Mouse (Mus musculus) midbrain, embryonic 10.5 days (tissue): ENCODE results near the gene Syngr3. TPM values are rescaled to one million over a fixed set of nuclear protein-coding genes. Genes with fewer than 3 reads are reported as not detected.
"Not testable (repeated sequence)": the region's sequence is repeated elsewhere in the genome, so short reads cannot be mapped to it uniquely, and the experiment has no call there.

Source experiments
- DNase-seq: peaks from one replicate; pipeline ENCODE4 v3.0.0-alpha.2; 2017; ENCODE audit warnings: low spot score
- H3K27ac ChIP-seq: fragments of 300-500 bp; sonication (generic); replicated peaks from 2 replicates; pipeline ENCODE4 v1.5.1; 2016; ENCODE audit warnings: mild to moderate bottlenecking
- H3K27me3 ChIP-seq: fragments of 300-500 bp; sonication (generic); 2 replicates; pipeline ENCODE4 v1.6.1; 2016; ENCODE audit warnings: low read depth, mild to moderate bottlenecking; ENCODE audit not compliant: poor library complexity, severe bottlenecking
- H3K36me3 ChIP-seq: fragments of 300-500 bp; sonication (generic); 2 replicates; pipeline ENCODE4 v1.6.1; 2016; ENCODE audit warnings: mild to moderate bottlenecking, moderate library complexity
- H3K4me1 ChIP-seq: fragments of 300-500 bp; sonication (generic); 2 replicates; pipeline ENCODE4 v1.6.1; 2016
- H3K4me3 ChIP-seq: fragments of 300-500 bp; sonication (generic); 2 replicates; pipeline ENCODE4 v1.5.1; 2016; ENCODE audit warnings: mild to moderate bottlenecking, moderate library complexity
- H3K9me3 ChIP-seq: fragments of 300-500 bp; sonication (generic); replicated peaks from 2 replicates; pipeline ENCODE4 v1.6.1; 2016; ENCODE audit warnings: mild to moderate bottlenecking
- WGBS: fragments of 180-500 bp; shearing (Covaris S2); methylation state at CpG from one replicate; pipeline ENCODE4 v1.1.7; 2016; 5-methylcytosine and 5-hydroxymethylcytosine counted together
- polyA plus RNA-seq: library from polyadenylated mRNA; unstranded; fragments of >200 nt; fragmentation: Nextera tagmentation; extraction: Ambion mirVana; gene quantifications from 2 replicates; pipeline ENCODE4 v1.2.1, GENCODE M21; 2016

Gene Syngr3
- polyA plus RNA-seq, 1 experiment from 2014 or later, result 10.3 TPM

GRCm38 (mm10) chr17:24667416-24667815 is 22.3 kb downstream of the Syngr3 start:
- Histone ChIP-seq H3K36me3 (no peaks in the 10 kb centered on the region), H3K9me3 (no peaks in the 10 kb centered on the region), H3K4me1 (peaks cover 34% of the 10 kb centered on the region), H3K4me3 (no peak overlapping the region), H3K27ac (no peak overlapping the region), H3K27me3 (no peaks in the 10 kb centered on the region)
- no peak for DNase-seq
- WGBS, result 33% methylated on average over 6 of the region's 6 CpGs

DNA sequence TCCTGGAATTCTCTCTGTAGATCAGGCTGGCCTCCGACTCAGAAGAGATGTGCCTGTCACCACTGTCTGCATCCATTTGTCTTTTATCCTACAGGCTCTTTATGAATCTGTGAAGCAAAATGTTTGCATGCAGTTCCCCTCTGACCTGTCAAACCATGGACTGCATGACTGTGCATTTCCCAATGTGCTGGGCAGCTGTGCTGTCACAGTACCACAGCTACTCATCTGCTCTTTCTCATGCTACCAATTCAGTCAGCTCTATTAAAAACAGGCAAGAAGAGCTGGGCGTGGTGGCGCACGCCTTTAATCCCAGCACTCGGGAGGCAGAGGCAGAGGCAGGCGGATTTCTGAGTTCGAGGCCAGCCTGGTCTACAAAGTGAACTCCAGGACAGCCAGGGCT is 22.7 kb downstream of the Syngr3 start:
- 77% methylated on average over 7 of the region's 7 CpGs for WGBS
- not testable (repeated sequence) for DNase-seq, H3K36me3 ChIP-seq

GRCm38 (mm10) chr17:24658017-24658758 is 31.6 kb downstream of the Syngr3 start, which contains the start of gene Npw:
TSS of gene Npw (minus strand) at chr17:24658457.
- peak within 1 kb of the TSS; percentile 10; the same call in 1 of the 2 replicates for H3K27ac ChIP-seq
- H3K36me3 ChIP-seq, result no peaks in the 10 kb centered on the region
- peak within 1 kb of the TSS; percentile 58 for H3K4me3 ChIP-seq
- peaks cover 70% of the 10 kb centered on the region for H3K27me3 ChIP-seq
- H3K4me1 ChIP-seq, result peaks cover 22% of the 10 kb centered on the region
- peak; percentile 33 for DNase-seq
- H3K9me3 ChIP-seq, result no peaks in the 10 kb centered on the region
- WGBS, result 2% methylated on average over 47 of the region's 47 CpGs

More for the DNA sequence above, 22.7 kb downstream of the Syngr3 start:
- not testable (repeated sequence) for H3K27ac ChIP-seq, H3K9me3 ChIP-seq, H3K4me3 ChIP-seq, H3K27me3 ChIP-seq
- H3K4me1 ChIP-seq, result peaks cover 30% of the 10 kb centered on the region

DNA sequence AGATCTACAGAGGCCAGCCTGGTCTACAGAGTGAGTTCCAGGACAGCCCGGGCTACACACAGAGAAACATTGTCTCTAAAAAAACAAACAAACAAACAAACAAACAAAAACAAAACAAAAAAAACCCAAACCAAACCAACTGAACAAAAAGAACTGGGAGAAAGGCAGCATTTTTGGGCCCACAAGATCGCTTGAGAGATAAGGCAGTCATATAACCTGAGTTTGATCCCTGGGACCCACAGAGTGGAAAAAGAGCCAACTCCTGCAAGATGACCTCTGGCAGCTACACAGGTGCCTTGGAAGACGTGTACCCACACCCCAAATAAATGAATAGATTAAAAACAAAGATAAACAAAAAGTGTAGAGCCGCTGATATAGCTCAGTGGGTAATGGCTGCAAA is 34.8 kb downstream of the Syngr3 start:
- Histone ChIP-seq H3K9me3 (no peaks in the 10 kb centered on the region), H3K27me3 (peaks cover 88% of the 10 kb centered on the region), H3K4me3 (no peak overlapping the region), H3K27ac (no peak overlapping the region), H3K36me3 (no peaks in the 10 kb centered on the region), H3K4me1 (peaks cover 28% of the 10 kb centered on the region)
- WGBS, result 79% methylated on average over 4 of the region's 4 CpGs
- DNase-seq, result no peak

- Histone ChIP-seq H3K9me3 (no peaks in the 10 kb centered on the region), H3K36me3 (no peaks in the 10 kb centered on the region), H3K27ac (0 out of 2 replicates have a peak overlapping the region, but pooled peaks have one; percentile 28), H3K4me1 (peaks cover 36% of the 10 kb centered on the region), H3K4me3 (peak overlapping the region; percentile 42), H3K27me3 (peaks cover 88% of the 10 kb centered on the region)
- peak; percentile 88 for DNase-seq
- WGBS, result 6% methylated on average over 19 of the region's 19 CpGs
These were observed 35.6 kb downstream of the Syngr3 start for GRCm38 (mm10) chr17:24653967-24654710.

- Histone ChIP-seq H3K36me3 (no peaks in the 10 kb centered on the region), H3K27ac (no peak overlapping the region), H3K27me3 (peaks cover 83% of the 10 kb centered on the region), H3K4me3 (no peak overlapping the region), H3K4me1 (peaks cover 22% of the 10 kb centered on the region), H3K9me3 (no peaks in the 10 kb centered on the region)
- DNase-seq, result no peak
- WGBS, result 80% methylated on average over 3 of the region's 3 CpGs
These were observed 37.9 kb downstream of the Syngr3 start for GRCm38 (mm10) chr17:24651835-24652234.

DNA sequence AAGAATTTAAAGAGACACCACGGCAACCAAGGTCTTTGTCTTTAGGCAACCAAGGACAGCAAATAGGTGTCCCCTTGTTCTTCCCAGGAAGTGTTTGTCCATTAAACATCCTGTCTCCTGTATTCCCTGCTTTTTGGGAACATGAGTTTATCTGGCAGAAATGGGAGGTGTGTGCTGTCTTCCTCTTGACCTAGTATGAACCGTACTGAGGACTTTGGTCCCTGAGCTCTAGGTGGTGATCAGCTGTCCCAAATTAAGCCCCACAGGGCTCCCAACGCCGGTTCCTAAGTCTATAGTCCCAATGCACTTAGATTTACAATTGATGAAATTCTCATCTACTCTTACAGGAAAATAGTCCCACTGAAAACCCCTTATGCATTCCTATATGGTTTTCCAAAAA is 39.0 kb downstream of the Syngr3 start:
- Histone ChIP-seq H3K4me1 (peaks cover 22% of the 10 kb centered on the region), H3K27me3 (peaks cover 72% of the 10 kb centered on the region), H3K4me3 (peak overlapping the region; percentile 77; the same call in 1 of the 2 replicates)

DNA sequence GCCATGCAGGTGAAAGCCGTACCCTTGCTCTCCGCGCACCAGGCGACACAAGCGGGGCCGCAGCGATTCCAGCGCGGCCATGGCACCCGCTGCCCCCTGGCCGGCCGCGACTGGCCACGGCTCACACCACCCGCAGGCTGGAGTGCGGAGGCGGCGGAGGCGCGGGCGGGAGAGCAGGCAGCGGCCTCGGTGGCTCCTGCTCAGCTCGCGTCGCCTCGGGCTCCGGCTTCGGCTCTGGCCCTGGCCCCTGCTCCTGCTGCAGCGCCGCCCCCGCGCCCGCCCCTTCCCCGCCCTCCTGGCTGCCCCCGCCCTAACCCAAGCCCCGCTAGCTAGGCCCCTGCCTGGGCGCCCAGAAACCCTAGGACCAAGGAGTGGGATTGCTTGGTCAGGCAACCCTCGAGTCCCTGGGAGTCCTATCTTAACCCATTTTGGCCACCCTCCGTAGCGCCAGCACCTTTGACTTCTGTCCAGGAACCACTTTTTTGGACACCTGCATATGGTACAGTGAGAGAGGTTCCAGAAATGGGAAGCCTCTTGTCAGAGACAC is 39.6 kb downstream of the Syngr3 start, which contains the start of gene Slc9a3r2:
Gene Slc9a3r2 (minus strand): TSS at position 258 of the 547 bp plus-strand sequence.
- peaks cover 66% of the 10 kb centered on the region for H3K27me3 ChIP-seq

More for the DNA sequence above, 39.0 kb downstream of the Syngr3 start:
- no peak for DNase-seq
- Histone ChIP-seq H3K27ac (no peak overlapping the region), H3K36me3 (no peaks in the 10 kb centered on the region), H3K9me3 (no peaks in the 10 kb centered on the region)
- 72% methylated on average over 4 of the region's 4 CpGs for WGBS

DNA sequence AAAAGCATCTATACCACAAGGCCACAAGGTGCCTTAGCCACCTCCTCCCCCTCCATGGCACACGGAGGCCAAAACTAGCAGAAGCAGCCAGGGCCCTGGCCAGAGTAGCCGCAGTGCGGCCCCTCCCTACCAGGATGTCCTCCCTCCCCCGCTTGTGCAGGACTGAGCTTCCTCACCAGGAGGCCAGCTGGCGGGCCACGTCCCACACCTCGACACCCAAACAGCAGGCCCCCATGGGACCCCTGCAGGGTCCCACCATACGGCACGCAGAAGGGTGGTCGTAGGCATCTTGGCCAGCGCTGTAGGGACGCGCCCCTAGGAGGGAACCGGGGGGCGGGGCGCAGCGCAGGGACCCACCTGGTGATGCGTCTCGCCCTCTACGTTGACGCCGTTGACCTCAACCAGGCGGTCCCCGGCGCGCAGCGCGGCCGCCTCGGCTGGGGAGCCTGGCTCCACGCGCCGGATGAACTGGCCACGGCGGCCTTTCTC is 40.1 kb downstream of the Syngr3 start:
- no peak for DNase-seq
- 1% methylated on average over 35 of the region's 35 CpGs for WGBS
- no peaks in the 10 kb centered on the region for H3K9me3 ChIP-seq
- peak overlapping the region; percentile 77 for H3K4me3 ChIP-seq
- H3K36me3 ChIP-seq, result no peaks in the 10 kb centered on the region
- peaks cover 61% of the 10 kb centered on the region for H3K27me3 ChIP-seq
- peak overlapping the region; percentile 82 for H3K27ac ChIP-seq
- peaks cover 29% of the 10 kb centered on the region for H3K4me1 ChIP-seq

More for the DNA sequence above, 39.6 kb downstream of the Syngr3 start, which contains the start of gene Slc9a3r2:
- H3K9me3 ChIP-seq, result no peaks in the 10 kb centered on the region
- no peaks in the 10 kb centered on the region for H3K36me3 ChIP-seq
- under 1% methylated on average over 34 of the region's 41 CpGs for WGBS
- DNase-seq, result peak; percentile 71
- H3K27ac ChIP-seq, result peak within 1 kb of the TSS; percentile 82
- H3K4me3 ChIP-seq, result peak within 1 kb of the TSS; percentile 77
- peaks cover 24% of the 10 kb centered on the region for H3K4me1 ChIP-seq

GRCm38 (mm10) chr17:24648731-24649377 is 40.9 kb downstream of the Syngr3 start:
- H3K9me3 ChIP-seq, result no peaks in the 10 kb centered on the region
- H3K27ac ChIP-seq, result no peak overlapping the region
- H3K4me3 ChIP-seq, result peak overlapping the region; percentile 77
- 72% methylated on average over 10 of the region's 10 CpGs for WGBS
- H3K36me3 ChIP-seq, result no peaks in the 10 kb centered on the region
- H3K4me1 ChIP-seq, result peaks cover 36% of the 10 kb centered on the region
- H3K27me3 ChIP-seq, result peaks cover 56% of the 10 kb centered on the region
- no peak for DNase-seq

DNA sequence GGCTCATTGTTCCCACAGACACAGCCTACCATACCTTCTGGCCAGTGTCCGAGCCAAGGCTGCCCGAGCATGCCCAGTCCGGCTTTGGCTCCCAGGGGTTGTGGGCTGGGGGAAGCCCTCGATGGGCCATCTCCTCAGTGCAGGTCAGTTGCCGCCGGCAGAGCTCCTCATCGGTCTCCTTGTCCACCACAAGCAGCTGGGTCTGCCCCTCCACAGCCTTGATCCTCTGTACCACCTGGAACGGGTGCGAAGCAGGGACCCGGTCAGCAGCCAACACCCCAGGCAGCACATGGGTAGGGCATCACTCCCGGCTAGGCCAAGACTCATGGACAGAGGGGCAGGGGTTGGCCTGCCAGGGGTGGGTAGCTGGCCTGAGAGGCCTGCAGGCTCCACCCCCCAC is 42.3 kb downstream of the Syngr3 start:
- H3K4me1 ChIP-seq, result peaks cover 46% of the 10 kb centered on the region
- peak overlapping the region; percentile 26; the same call in 1 of the 2 replicates for H3K4me3 ChIP-seq

DNA sequence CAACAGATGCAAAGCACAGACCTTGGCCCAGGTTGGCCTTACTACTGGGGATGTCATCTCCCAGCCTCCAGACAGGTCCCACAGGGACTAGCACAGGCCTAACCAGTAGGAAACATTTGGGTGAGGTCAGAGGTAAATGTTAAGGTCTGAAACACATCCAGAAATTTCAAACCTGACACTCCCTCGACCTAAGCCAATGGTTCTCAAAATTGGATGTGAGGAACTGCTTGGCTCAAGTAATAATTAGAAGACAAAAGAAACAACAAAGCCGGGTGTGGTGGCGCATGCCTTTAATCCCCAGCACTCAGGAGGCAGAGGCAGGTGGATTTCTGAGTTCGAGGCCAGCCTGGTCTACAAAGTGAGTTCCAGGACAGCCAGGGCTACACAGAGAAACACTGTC is 43.4 kb downstream of the Syngr3 start:
- DNase-seq, result no peak
- Histone ChIP-seq H3K4me1 (peaks cover 46% of the 10 kb centered on the region), H3K27me3 (peaks cover 40% of the 10 kb centered on the region), H3K27ac (0 out of 2 replicates have a peak overlapping the region, but pooled peaks have one; percentile 72), H3K4me3 (no peak overlapping the region), H3K36me3 (no peaks in the 10 kb centered on the region), H3K9me3 (no peaks in the 10 kb centered on the region)
- WGBS, result 87% methylated on average over 4 of the region's 4 CpGs

More for the DNA sequence above, 42.3 kb downstream of the Syngr3 start:
- Histone ChIP-seq H3K27me3 (peaks cover 49% of the 10 kb centered on the region), H3K36me3 (no peaks in the 10 kb centered on the region), H3K27ac (0 out of 2 replicates have a peak overlapping the region, but pooled peaks have one; percentile 14), H3K9me3 (no peaks in the 10 kb centered on the region)
- 86% methylated on average over 11 of the region's 11 CpGs for WGBS
- no peak for DNase-seq
